Mouse (Mus musculus): ENCODE measurements around the gene Gucy2e. TPM values are rescaled to one million over a fixed set of nuclear protein-coding genes. Genes with fewer than 3 reads are reported as not detected.

The Gucy2e gene
- polyA plus RNA-seq, 1 experiment: 0.07 TPM

DNA sequence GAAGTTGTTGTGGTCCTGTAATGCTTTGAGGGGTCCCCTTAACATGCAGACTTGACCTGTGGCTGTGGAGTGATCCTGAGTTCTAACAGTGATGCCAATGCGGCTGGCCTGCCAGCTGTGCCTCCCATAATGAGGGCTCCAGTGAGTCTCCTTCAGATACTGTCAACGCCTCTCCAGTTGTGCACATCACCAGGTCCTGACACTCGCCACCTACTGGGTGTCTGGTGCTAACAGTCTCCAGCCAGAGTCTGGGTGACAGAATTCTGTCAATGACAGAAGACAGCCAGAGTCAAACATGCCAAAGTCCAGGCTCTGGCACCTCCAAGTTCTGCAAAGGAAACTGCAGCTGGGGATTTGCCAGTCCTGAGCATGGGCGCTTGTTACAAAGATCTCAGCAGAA is 15.8 kb downstream of the Gucy2e start:
- no peaks in the 10 kb centered on the region for H3K9me3 ChIP-seq
- no peak for TF ChIP-seq FLI1 (IDR thresholded peaks at IDR 0.05; ENCODE audit: low read length)
- no peak for TF ChIP-seq GATA1 (IDR thresholded peaks at IDR 0.05; ENCODE audit: borderline replicate concordance, low read length)
- H3K4me3 ChIP-seq (replicated peaks): no peak overlapping the region
- H3K27me3 ChIP-seq (replicated peaks): peaks cover 68% of the 10 kb centered on the region
- H3K4me1 ChIP-seq: no peaks in the 10 kb centered on the region; the same call in 1 of the 2 replicates
- no peaks in the 10 kb centered on the region for H3K36me3 ChIP-seq (replicated peaks; ENCODE audit: low read length)

DNA sequence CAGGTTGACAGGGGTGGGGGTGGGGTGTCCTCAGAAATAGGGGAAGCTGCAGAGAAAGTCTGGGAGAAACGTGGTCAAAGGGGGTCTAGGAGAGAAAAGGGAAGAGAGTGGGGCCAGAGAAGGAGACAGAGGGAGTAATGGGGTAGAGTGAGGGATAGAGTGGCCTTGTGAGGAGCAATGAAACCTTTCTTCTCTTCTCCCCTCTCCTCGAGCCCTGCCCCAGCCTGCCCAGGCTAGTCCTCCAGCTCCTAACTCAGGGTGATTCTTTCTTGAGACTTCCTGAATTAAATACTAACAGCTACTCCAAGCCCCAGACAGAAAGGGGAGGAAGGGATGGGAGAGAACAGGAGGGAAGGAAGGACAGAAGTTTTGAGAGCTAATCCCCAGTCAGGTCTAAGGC is 18.2 kb downstream of the Gucy2e start:
- Histone ChIP-seq H3K4me1 (no peaks in the 10 kb centered on the region; the same call in 1 of the 2 replicates), H3K4me3 (replicated peaks) (no peak overlapping the region), H3K36me3 (replicated peaks; ENCODE audit: low read length) (no peaks in the 10 kb centered on the region), H3K9me3 (no peaks in the 10 kb centered on the region), H3K27me3 (replicated peaks) (peaks cover 63% of the 10 kb centered on the region)
- TF ChIP-seq FLI1 (IDR thresholded peaks at IDR 0.05; ENCODE audit: low read length) (no peak), GATA1 (IDR thresholded peaks at IDR 0.05; ENCODE audit: borderline replicate concordance, low read length) (no peak)

DNA sequence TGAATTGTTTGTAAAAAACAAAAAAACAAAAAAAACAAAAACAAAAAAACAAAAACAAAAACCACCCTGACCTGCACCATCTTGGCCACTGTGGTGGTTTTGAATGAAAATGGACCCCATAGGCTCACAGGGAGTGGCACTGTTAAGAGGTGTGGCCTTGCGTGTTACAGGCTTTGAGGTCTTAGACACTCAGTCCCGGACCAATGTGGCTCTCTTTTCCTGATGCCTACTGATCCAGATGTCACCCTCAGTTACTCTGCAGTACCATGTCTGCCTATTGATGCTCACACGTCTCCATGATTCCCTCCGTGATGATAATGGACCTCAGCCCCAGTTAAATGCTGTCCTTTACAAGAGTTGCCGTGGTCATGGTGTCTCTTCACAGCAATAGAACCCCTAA is 19.4 kb downstream of the Gucy2e start:
- no peaks in the 10 kb centered on the region for H3K9me3 ChIP-seq
- H3K27me3 ChIP-seq (replicated peaks): peaks cover 58% of the 10 kb centered on the region
- H3K36me3 ChIP-seq (replicated peaks; ENCODE audit: low read length): no peaks in the 10 kb centered on the region
- TF ChIP-seq GATA1 (IDR thresholded peaks at IDR 0.05; ENCODE audit: borderline replicate concordance, low read length) (no peak), FLI1 (IDR thresholded peaks at IDR 0.05; ENCODE audit: low read length) (no peak)
- H3K4me1 ChIP-seq: no peaks in the 10 kb centered on the region
- H3K4me3 ChIP-seq (replicated peaks): no peak overlapping the region

DNA sequence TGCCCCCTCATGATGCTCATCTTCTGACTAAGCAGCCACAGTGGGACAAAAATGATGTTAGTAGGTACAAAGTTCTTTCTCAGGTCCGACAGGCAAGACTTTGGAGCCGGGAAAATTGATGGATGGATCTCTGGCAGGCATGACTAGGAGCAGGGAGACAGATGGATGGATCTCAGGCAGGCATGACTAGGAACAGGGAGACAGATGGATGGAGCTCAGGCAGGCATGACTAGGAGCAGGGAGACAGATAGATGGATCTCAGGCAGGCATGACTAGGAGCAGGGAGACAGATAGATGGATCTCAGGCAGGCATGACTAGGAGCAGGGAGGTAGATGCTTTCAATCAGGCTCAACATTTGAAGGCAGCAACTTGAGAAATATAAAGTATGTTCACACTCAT is 25.4 kb downstream of the Gucy2e start:
- H3K4me1 ChIP-seq: no peaks in the 10 kb centered on the region
- no peaks in the 10 kb centered on the region for H3K36me3 ChIP-seq (replicated peaks; ENCODE audit: low read length)
- TF ChIP-seq GATA1 (IDR thresholded peaks at IDR 0.05; ENCODE audit: borderline replicate concordance, low read length) (no peak), FLI1 (IDR thresholded peaks at IDR 0.05; ENCODE audit: low read length) (no peak)
- H3K27me3 ChIP-seq (replicated peaks): peaks cover 50% of the 10 kb centered on the region
- no peaks in the 10 kb centered on the region for H3K9me3 ChIP-seq
- H3K4me3 ChIP-seq (replicated peaks): no peak overlapping the region

DNA sequence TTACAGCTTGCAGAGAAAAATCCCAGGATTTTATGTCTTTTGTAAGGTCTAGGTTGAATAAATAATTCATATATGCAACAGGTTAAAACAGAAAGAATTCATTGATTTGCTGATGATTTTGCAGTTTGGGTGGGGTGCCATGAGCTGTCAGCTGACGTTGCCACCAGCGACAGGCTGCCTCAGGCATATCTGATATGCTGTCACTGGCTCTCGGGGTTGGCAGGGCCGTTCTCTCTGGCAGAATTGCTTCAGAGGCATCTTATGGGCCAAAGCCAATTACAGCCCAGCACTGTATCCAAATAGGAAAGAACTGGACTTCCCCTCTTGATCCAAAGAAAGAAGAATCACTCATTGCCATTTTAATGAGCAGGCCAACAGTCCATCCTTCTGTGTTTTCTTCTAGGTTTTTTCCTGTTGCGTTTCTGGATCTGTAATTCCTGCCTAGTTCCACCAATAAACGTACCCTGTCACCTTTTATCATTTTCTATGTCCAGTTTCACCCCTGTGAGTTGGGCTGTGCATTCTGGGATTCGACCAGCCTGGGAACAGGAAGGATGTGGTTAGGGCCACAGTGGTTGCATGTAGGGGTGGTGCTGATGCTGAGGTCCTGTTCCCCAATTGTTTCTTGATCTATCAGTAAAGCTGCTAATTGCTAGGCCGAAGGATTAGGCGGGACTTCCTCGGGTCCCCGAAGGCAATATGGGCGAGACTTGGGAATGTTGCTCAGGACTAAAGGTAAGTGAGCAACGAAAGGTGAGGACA is 34.2 kb downstream of the Gucy2e start:
- Histone ChIP-seq H3K4me3 (replicated peaks) (no peak overlapping the region), H3K36me3 (replicated peaks; ENCODE audit: low read length) (no peaks in the 10 kb centered on the region), H3K9me3 (no peaks in the 10 kb centered on the region), H3K4me1 (peaks cover 23% of the 10 kb centered on the region), H3K27me3 (replicated peaks) (peaks cover 76% of the 10 kb centered on the region)
- TF ChIP-seq FLI1 (IDR thresholded peaks at IDR 0.05; ENCODE audit: low read length) (no peak), GATA1 (IDR thresholded peaks at IDR 0.05; ENCODE audit: borderline replicate concordance, low read length) (no peak)

DNA sequence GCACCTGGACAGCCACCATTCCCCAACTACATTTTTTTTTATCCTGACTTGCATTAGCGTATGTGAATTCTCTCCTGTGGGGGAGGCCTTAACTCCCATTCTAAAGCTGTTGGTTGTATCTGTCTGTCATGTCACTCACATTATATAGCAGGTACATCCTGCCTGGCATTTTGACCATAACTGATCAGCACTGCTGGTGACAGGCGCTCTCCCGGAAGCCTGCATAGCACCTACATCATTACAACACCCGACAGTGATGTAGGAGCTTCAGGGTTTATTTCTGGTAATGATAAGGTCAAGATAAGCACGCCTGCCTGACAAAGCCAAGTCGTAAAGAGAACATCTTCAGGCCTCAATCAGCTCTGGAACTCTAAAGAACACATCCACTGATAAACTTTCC is 36.6 kb downstream of the Gucy2e start:
- Histone ChIP-seq H3K9me3 (no peaks in the 10 kb centered on the region), H3K4me3 (replicated peaks) (no peak overlapping the region), H3K4me1 (peaks cover 33% of the 10 kb centered on the region), H3K36me3 (replicated peaks; ENCODE audit: low read length) (no peaks in the 10 kb centered on the region), H3K27me3 (replicated peaks) (peaks cover 75% of the 10 kb centered on the region)
- TF ChIP-seq FLI1 (IDR thresholded peaks at IDR 0.05; ENCODE audit: low read length) (no peak), GATA1 (IDR thresholded peaks at IDR 0.05; ENCODE audit: borderline replicate concordance, low read length) (no peak)

DNA sequence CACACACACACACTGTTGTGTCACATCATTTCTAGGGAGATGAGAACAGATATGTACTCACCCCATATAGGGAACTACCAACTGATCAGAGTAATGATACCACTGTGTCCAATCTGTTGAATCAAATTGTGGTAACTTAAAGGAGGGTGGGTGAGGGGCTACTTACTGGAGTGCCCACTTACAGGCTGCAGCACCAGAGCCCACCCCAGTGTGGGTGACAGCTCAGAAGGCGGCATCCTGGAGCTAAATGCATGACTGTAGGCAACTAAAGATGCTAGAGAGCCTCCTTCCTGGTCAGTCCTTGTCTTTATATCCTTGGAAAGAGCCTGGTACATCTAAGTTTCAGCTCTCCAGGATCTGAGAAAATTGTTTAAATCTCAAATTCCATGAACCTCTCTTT is 37.6 kb downstream of the Gucy2e start:
- TF ChIP-seq GATA1 (IDR thresholded peaks at IDR 0.05; ENCODE audit: borderline replicate concordance, low read length) (no peak), FLI1 (IDR thresholded peaks at IDR 0.05; ENCODE audit: low read length) (no peak)
- Histone ChIP-seq H3K9me3 (no peaks in the 10 kb centered on the region), H3K4me1 (peaks cover 33% of the 10 kb centered on the region), H3K4me3 (replicated peaks) (no peak overlapping the region), H3K27me3 (replicated peaks) (peaks cover 68% of the 10 kb centered on the region), H3K36me3 (replicated peaks; ENCODE audit: low read length) (no peaks in the 10 kb centered on the region)

DNA sequence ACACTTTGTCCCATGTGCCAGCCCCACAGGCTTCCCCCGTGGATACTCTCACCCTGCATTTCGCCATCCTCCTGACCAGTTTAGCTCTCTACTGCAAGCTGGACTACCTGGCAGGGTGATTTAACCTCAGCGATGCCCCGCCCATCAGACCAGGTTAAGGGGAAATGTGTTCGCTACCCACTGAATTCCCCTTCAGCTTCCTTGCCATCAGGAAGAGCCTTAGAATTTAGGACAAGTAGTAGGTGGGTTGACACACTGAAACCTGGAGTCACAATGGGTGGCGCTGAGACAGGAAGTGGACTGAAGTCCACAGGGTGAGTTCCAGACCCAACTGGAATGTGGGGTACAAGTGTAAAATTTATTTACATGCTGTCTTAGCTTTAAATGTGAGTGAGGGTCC is 39.1 kb downstream of the Gucy2e start, which contains the start of gene Alox8:
Alox8 (minus strand) TSS at position 101 of the 400 bp plus-strand sequence.
- TF ChIP-seq GATA1 (IDR thresholded peaks at IDR 0.05; ENCODE audit: borderline replicate concordance, low read length) (no peak), FLI1 (IDR thresholded peaks at IDR 0.05; ENCODE audit: low read length) (no peak)
- H3K4me3 ChIP-seq (replicated peaks): peak within 1 kb of the TSS; percentile 80
- H3K4me1 ChIP-seq: peaks cover 25% of the 10 kb centered on the region
- H3K9me3 ChIP-seq: no peaks in the 10 kb centered on the region
- H3K27me3 ChIP-seq (replicated peaks): peaks cover 63% of the 10 kb centered on the region
- no peaks in the 10 kb centered on the region for H3K36me3 ChIP-seq (replicated peaks; ENCODE audit: low read length)

DNA sequence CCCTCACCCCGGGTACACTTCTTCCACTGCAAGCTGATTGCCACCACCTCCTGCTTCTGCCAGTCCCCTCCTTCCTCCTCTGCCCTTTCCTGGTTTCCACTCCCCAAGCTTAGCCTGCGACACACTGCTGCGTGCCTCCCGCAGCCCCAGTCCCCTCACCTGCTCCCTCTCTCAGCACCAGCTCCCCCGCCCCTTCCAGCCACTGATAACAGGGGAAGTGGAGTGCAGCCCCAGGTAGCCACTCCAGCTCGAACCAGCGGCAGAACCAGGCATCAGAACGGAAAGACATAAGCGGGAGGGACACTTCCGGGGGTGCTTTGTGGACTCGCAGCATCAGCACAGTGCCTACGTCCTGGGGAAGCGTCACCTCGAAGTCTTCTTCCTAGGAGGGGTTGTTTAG is 39.6 kb downstream of the Gucy2e start:
- Histone ChIP-seq H3K9me3 (no peaks in the 10 kb centered on the region), H3K36me3 (replicated peaks; ENCODE audit: low read length) (no peaks in the 10 kb centered on the region), H3K4me3 (replicated peaks) (peak overlapping the region; percentile 80), H3K4me1 (peaks cover 20% of the 10 kb centered on the region), H3K27me3 (replicated peaks) (peaks cover 63% of the 10 kb centered on the region)
- TF ChIP-seq FLI1 (IDR thresholded peaks at IDR 0.05; ENCODE audit: low read length): no peak
- TF ChIP-seq GATA1 (IDR thresholded peaks at IDR 0.05; ENCODE audit: borderline replicate concordance, low read length): no peak

DNA sequence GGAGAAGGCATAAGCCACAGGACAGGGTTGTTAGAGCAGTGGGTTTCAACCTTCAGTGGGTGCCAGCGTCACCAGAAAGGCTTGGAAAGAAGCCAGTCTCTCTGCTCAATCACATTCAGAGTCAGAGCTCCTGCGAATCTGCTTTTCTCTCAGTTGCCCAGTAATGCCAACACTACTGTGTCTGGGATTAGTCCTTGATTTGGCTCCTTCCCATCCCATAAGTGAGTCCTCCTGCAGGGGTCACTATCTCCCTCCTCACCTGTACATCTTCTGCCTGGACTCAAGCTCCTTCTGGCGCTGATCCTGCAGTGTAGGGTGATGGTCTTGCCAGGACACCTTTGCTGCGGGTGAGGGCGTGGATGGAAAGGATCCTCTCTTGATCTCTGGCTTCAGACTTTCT is 40.1 kb downstream of the Gucy2e start:
- H3K4me1 ChIP-seq: peaks cover 18% of the 10 kb centered on the region
- no peaks in the 10 kb centered on the region for H3K36me3 ChIP-seq (replicated peaks; ENCODE audit: low read length)
- H3K9me3 ChIP-seq: no peaks in the 10 kb centered on the region
- peaks cover 59% of the 10 kb centered on the region for H3K27me3 ChIP-seq (replicated peaks)
- TF ChIP-seq GATA1 (IDR thresholded peaks at IDR 0.05; ENCODE audit: borderline replicate concordance, low read length) (no peak), FLI1 (IDR thresholded peaks at IDR 0.05; ENCODE audit: low read length) (no peak)
- peak overlapping the region; percentile 80 for H3K4me3 ChIP-seq (replicated peaks)
